In genomic region chr11:40599956-40600772, GRCm38 (mm10) we compare ENCODE assay signal across 8 mouse cellular contexts.
DNase-seq lines count a peak whose midpoint lies in the region; ATAC-seq and TF ChIP-seq lines count a peak whose summit lies in the region.

No protein-coding gene starts in this region.

- ATAC-seq in heart, embryonic 13.5 days (ENCODE audit: extremely low read depth, insufficient number of reproducible peaks, low FRiP score, low TSS enrichment), result no peak
- ATAC-seq in liver, embryonic 15.5 days (ENCODE audit: insufficient read depth), result no peak

- peaks cover 12% of the 10 kb centered on the region for H3K4me1 ChIP-seq in heart, embryonic 13.5 days
- H3K4me1 ChIP-seq in heart, embryonic 10.5 days, result no peaks in the 10 kb centered on the region
- H3K4me1 ChIP-seq in CH12.LX (ENCODE audit: control insufficient read depth in 1 of 2, insufficient read depth in 2 of 2), result no peaks in the 10 kb centered on the region
- H3K4me1 ChIP-seq in cerebellum, adult 2 months (ENCODE audit: control insufficient read depth, insufficient read depth, low read length), result peaks cover 7% of the 10 kb centered on the region; the same call in 1 of the 2 replicates
- no peaks in the 10 kb centered on the region; the same call in 1 of the 2 replicates for H3K4me1 ChIP-seq in liver, embryonic 15.5 days (replicated peaks)

- WGBS in heart, embryonic 13.5 days, result 6% methylated on average over 15 of the region's 15 CpGs
- 4% methylated on average over 15 of the region's 15 CpGs for WGBS in heart, embryonic 10.5 days
- 21% methylated on average over 15 of the region's 15 CpGs for WGBS in cerebellum, adult 2 months
- 4% methylated on average over 15 of the region's 15 CpGs for WGBS in liver, embryonic 15.5 days (ENCODE audit: insufficient replicate concordance)

- DNase-seq in heart, embryonic 10.5 days (ENCODE audit: low spot score), result no peak
- peak; percentile 35 for DNase-seq in CH12.LX (ENCODE audit: extremely low read depth)
- DNase-seq in cerebellum, adult 2 months, result peak; percentile 34 to 39
- peak; percentile 84 for DNase-seq in forelimb bud, embryonic 11.5 days (ENCODE audit: low read depth, low spot score)
- peak; percentile 67 for DNase-seq in retina, postnatal 1 day
- no peak for DNase-seq in right cerebral cortex, postnatal 36 days (ENCODE audit: low spot score in 2 of 2)

- no peak for TF ChIP-seq EP300 in CH12.LX (IDR thresholded peaks at IDR 0.05; ENCODE audit: low read length)

- TF ChIP-seq RAD21 in CH12.LX (IDR thresholded peaks at IDR 0.05; ENCODE audit: low read depth, low read length), result no peak

- in situ Hi-C loops in CH12.LX (cut with MboI; ENCODE audit: low pct_ligation_motif_present, low pct_unique_long_range_greater_than_20kb, low sequenced_read_pairs), result loop anchor here (25.0 kb wide), 1 partner anchor 162 kb away; the partner anchor contains the start of gene Ccng1

- H3K4me3 ChIP-seq in heart, embryonic 13.5 days, result no peak overlapping the region
- no peak overlapping the region for H3K4me3 ChIP-seq in heart, embryonic 10.5 days
- H3K4me3 ChIP-seq in CH12.LX (replicated peaks in 1 of 3; ENCODE audit: low read depth in 2 of 3, low read length in 2 of 3, poor library complexity in 1 of 3), result no peak overlapping the region
- no peak overlapping the region for H3K4me3 ChIP-seq in cerebellum, adult 2 months (replicated peaks; ENCODE audit: insufficient read depth, low read depth, low read length)
- no peak overlapping the region for H3K4me3 ChIP-seq in liver, embryonic 15.5 days (replicated peaks)

- H3K9me3 ChIP-seq in heart, embryonic 13.5 days, result no peaks in the 10 kb centered on the region
- no peaks in the 10 kb centered on the region for H3K9me3 ChIP-seq in heart, embryonic 10.5 days
- no peaks in the 10 kb centered on the region for H3K9me3 ChIP-seq in CH12.LX (replicated peaks; ENCODE audit: low read length)
- H3K9me3 ChIP-seq in liver, embryonic 15.5 days (replicated peaks), result no peaks in the 10 kb centered on the region

- H3K9ac ChIP-seq in heart, embryonic 13.5 days, result no peak overlapping the region
- H3K9ac ChIP-seq in CH12.LX (ENCODE audit: insufficient read depth, low read depth), result no peak overlapping the region
- no peak overlapping the region for H3K9ac ChIP-seq in liver, embryonic 15.5 days

- dilution Hi-C loops in CH12.LX (cut with MboI; ENCODE audit: extremely low pct_ligation_motif_present, extremely low pct_unique_long_range_greater_than_20kb, low sequenced_read_pairs), result no loop called here

- no peaks in the 10 kb centered on the region for H3K79me2 ChIP-seq in CH12.LX (replicated peaks; ENCODE audit: control insufficient read depth, extremely low read depth, insufficient read depth, poor library complexity, severe bottlenecking)

- no peaks in the 10 kb centered on the region for H3K36me3 ChIP-seq in heart, embryonic 13.5 days
- no peaks in the 10 kb centered on the region for H3K36me3 ChIP-seq in heart, embryonic 10.5 days
- no peaks in the 10 kb centered on the region for H3K36me3 ChIP-seq in CH12.LX (replicated peaks in 1 of 2; ENCODE audit: control insufficient read depth in 1 of 2, insufficient read depth in 1 of 2, low read length in 1 of 2)
- no peaks in the 10 kb centered on the region for H3K36me3 ChIP-seq in liver, embryonic 15.5 days (replicated peaks)

- no peak for TF ChIP-seq POLR2A in CH12.LX (IDR thresholded peaks at IDR 0.05; ENCODE audit: low read depth, low read length)
- no peak for TF ChIP-seq POLR2A in cerebellum, adult 2 months (IDR thresholded peaks at IDR 0.05; ENCODE audit: borderline replicate concordance, insufficient read depth, low read length)

- H3K4me2 ChIP-seq in heart, embryonic 13.5 days, result peak overlapping the region; percentile 38
- H3K4me2 ChIP-seq in CH12.LX (ENCODE audit: insufficient read depth, low read depth, poor library complexity, severe bottlenecking), result no peak overlapping the region
- H3K4me2 ChIP-seq in liver, embryonic 15.5 days, result peak overlapping the region; percentile 30

- no peaks in the 10 kb centered on the region for H3K27me3 ChIP-seq in heart, embryonic 13.5 days (replicated peaks)
- H3K27me3 ChIP-seq in heart, embryonic 10.5 days (ENCODE audit: insufficient read depth, poor library complexity, severe bottlenecking), result no peaks in the 10 kb centered on the region
- peaks cover 56% of the 10 kb centered on the region for H3K27me3 ChIP-seq in CH12.LX (replicated peaks)
- H3K27me3 ChIP-seq in cerebellum, adult 2 months (ENCODE audit: control insufficient read depth, insufficient read depth, low read length), result no peaks in the 10 kb centered on the region
- no peaks in the 10 kb centered on the region for H3K27me3 ChIP-seq in liver, embryonic 15.5 days

- H3K27ac ChIP-seq in heart, embryonic 13.5 days (replicated peaks), result no peak overlapping the region
- no peak overlapping the region for H3K27ac ChIP-seq in heart, embryonic 10.5 days
- no peak overlapping the region for H3K27ac ChIP-seq in CH12.LX (ENCODE audit: insufficient read depth, low read depth)
- no peak overlapping the region for H3K27ac ChIP-seq in cerebellum, adult 2 months (ENCODE audit: insufficient read depth, low read length)
- no peak overlapping the region for H3K27ac ChIP-seq in liver, embryonic 15.5 days (replicated peaks)

- no peak for TF ChIP-seq CTCF in CH12.LX (conservative IDR thresholded peaks at IDR 0.05 in 1 of 2, IDR thresholded peaks at IDR 0.05 in 1 of 2; ENCODE audit: low read depth in 2 of 2, low read length in 2 of 2)
- no peak for TF ChIP-seq CTCF in cerebellum, adult 2 months (IDR thresholded peaks at IDR 0.05; ENCODE audit: borderline replicate concordance, insufficient read depth, low read depth, low read length)

TF ChIP-seq in CH12.LX, 34 proteins besides CTCF, POLR2A, EP300 and RAD21:
- TF ChIP-seq MAZ (IDR thresholded peaks at IDR 0.05; ENCODE audit: low read depth, low read length) (no peak), ZMIZ1 (IDR thresholded peaks at IDR 0.05; ENCODE audit: low read depth, low read length) (no peak), ELF1 (IDR thresholded peaks at IDR 0.05; ENCODE audit: low read depth, low read length) (no peak), MEF2A (IDR thresholded peaks at IDR 0.05; ENCODE audit: borderline replicate concordance, low read depth, low read length) (no peak), MAFK (IDR thresholded peaks at IDR 0.05; ENCODE audit: insufficient replicate concordance, low read length) (no peak), TBP (conservative IDR thresholded peaks at IDR 0.05; ENCODE audit: low read depth, low read length) (no peak)
TF ChIP-seq in CH12.LX: peak in this region for 0.

Comparison
In these comparisons a context has a peak if more than half of its experiments do, and no peak if none do; other contexts are left out.
1. DNase-seq: peak in CH12.LX (single experiment), cerebellum, adult 2 months (2 of 2), forelimb bud, embryonic 11.5 days (single experiment) and retina, postnatal 1 day (single experiment); none in heart, embryonic 10.5 days (single experiment) and right cerebral cortex, postnatal 36 days (0 of 2).